Mouse (Mus musculus): ENCODE results near the gene Dnajc8.
"Not testable (repeated sequence)": the region's sequence is repeated elsewhere in the genome, so short reads cannot be mapped to it uniquely, and the experiment has no call there.

Gene Dnajc8

GRCm38 (mm10) chr4:132515369-132516155 lies 19.8 kb upstream of the Dnajc8 start:
- DNase-seq, result peak; percentile 98

GRCm38 (mm10) chr4:132518066-132518465 lies 17.3 kb upstream of the Dnajc8 start:
- DNase-seq, result no peak

GRCm38 (mm10) chr4:132519188-132519587 lies 16.2 kb upstream of the Dnajc8 start:
- DNase-seq, result no peak

GRCm38 (mm10) chr4:132524321-132524741 lies 11.0 kb upstream of the Dnajc8 start:
- peak; percentile 39 for DNase-seq

- no peak for DNase-seq
Measured at GRCm38 (mm10) chr4:132524808-132525207, 10.5 kb upstream of the Dnajc8 start.

- no peak for DNase-seq
Measured at GRCm38 (mm10) chr4:132526678-132527077, 8.7 kb upstream of the Dnajc8 start.

GRCm38 (mm10) chr4:132527917-132528522 lies 7.3 kb upstream of the Dnajc8 start:
- no peak for DNase-seq

- no peak for DNase-seq
Measured at GRCm38 (mm10) chr4:132529344-132529743, 6.0 kb upstream of the Dnajc8 start.

GRCm38 (mm10) chr4:132530033-132530804 lies 5.1 kb upstream of the Dnajc8 start:
- no peak for DNase-seq

- peak; percentile 37 for DNase-seq
Measured at GRCm38 (mm10) chr4:132532496-132532895, 2.9 kb upstream of the Dnajc8 start.

- DNase-seq, result peak; percentile 98
Measured at GRCm38 (mm10) chr4:132532981-132533916, 2.1 kb upstream of the Dnajc8 start, which contains the start of gene Atpif1. Gene Atpif1 (minus strand): TSS chr4:132533659.

GRCm38 (mm10) chr4:132539481-132539880 lies 4.1 kb downstream of the Dnajc8 start:
- no peak for DNase-seq

- no peak for DNase-seq
Measured at GRCm38 (mm10) chr4:132541413-132541812, 6.1 kb downstream of the Dnajc8 start.

- no peak for DNase-seq
Measured at GRCm38 (mm10) chr4:132542724-132543123, 7.4 kb downstream of the Dnajc8 start.

GRCm38 (mm10) chr4:132545851-132546250 lies 10.5 kb downstream of the Dnajc8 start:
- peak; percentile 79 for DNase-seq

- DNase-seq, result no peak
Measured at GRCm38 (mm10) chr4:132554221-132554620, 18.9 kb downstream of the Dnajc8 start.

GRCm38 (mm10) chr4:132554653-132555052 lies 19.3 kb downstream of the Dnajc8 start:
- no peak for DNase-seq

GRCm38 (mm10) chr4:132555550-132555949 lies 20.2 kb downstream of the Dnajc8 start:
- DNase-seq, result not testable (repeated sequence)

GRCm38 (mm10) chr4:132563261-132563660 lies 27.9 kb downstream of the Dnajc8 start:
- no peak for DNase-seq

GRCm38 (mm10) chr4:132563965-132564364 lies 28.6 kb downstream of the Dnajc8 start, which contains the start of gene Ptafr:
Gene Ptafr (plus strand): TSS chr4:132564067.
- no peak for DNase-seq

- no peak for DNase-seq
Measured at GRCm38 (mm10) chr4:132565089-132565747, 29.9 kb downstream of the Dnajc8 start.

- DNase-seq, result no peak
Measured at GRCm38 (mm10) chr4:132567361-132567779, 32.0 kb downstream of the Dnajc8 start.
